Mouse (Mus musculus) embryonic fibroblast, embryonic 13.5 days (primary cell): Measurements from ENCODE around the gene Foxred2.

Experiments
- CTCF ChIP-seq: IDR thresholded peaks from 2 replicates; pipeline ENCODE4 v1.5.1; 2011; ENCODE audit warnings: mild to moderate bottlenecking, control low read depth, low read length, moderate library complexity, borderline replicate concordance; ENCODE audit not compliant: insufficient read depth
- POLR2A ChIP-seq: IDR thresholded peaks from 2 replicates; pipeline ENCODE4 v1.6.1; 2011; ENCODE audit warnings: low read depth, mild to moderate bottlenecking, control low read depth, low read length, moderate library complexity

DNA sequence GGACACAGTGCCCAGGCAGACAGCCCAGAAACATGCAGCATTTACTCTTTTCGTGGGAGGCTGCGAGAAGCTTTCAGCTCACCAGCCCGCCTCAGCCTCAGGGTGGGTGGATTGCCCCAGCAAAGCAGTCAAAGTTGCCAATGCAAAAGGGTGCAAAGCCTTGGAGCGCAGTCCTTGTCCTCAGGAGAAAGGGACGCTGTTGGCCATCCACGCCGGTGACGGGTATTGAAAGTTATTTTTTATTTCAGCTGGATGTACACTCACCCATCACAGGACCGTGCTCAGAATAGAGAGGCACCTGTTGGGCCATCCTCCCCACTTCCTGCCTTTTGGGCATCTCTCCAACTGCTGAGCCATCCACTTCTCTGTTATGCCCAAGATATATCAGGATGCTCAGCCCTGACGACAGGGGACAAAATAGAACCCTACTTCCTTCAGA, 22.9 kb upstream of the Foxred2 start:
- TF ChIP-seq CTCF = no peak
- TF ChIP-seq POLR2A = no peak
